Mouse (Mus musculus) MEL (cell line): ENCODE measurements around the gene Pkd1. TPM values are rescaled to one million over a fixed set of nuclear protein-coding genes. Genes with fewer than 3 reads are reported as not detected.

ENCODE experiments used
- DNase-seq: peaks from one replicate; pipeline ENCODE4 v3.0.0; 2011; ENCODE audit warnings: low read depth, low spot score
- H3K27ac ChIP-seq: 2 replicates; pipeline ENCODE4 v1.5.1; 2012; ENCODE audit warnings: low read depth, mild to moderate bottlenecking, control low read depth, low read length, moderate library complexity; ENCODE audit not compliant: control insufficient read depth
- H3K27me3 ChIP-seq, 2 experiments: fragments of 150-350 bp in 1 of 2; sonication (generic) in 1 of 2; 2 replicates each; pipeline ENCODE4 v1.6.1; 2012; ENCODE audit warnings: low read length in 2 of 2, mild to moderate bottlenecking in 2 of 2, improper control_type of control experiment in 1 of 2, moderate library complexity in 1 of 2; ENCODE audit not compliant: insufficient read depth in 2 of 2, control insufficient read depth in 1 of 2
- H3K36me3 ChIP-seq, 2 experiments: 2 replicates each; pipeline ENCODE4 v1.6.1; 2012 to 2014; ENCODE audit warnings: low read length in 2 of 2, improper control_type of control experiment in 1 of 2, inconsistent platforms in 1 of 2, mild to moderate bottlenecking in 1 of 2; ENCODE audit not compliant: insufficient read depth in 2 of 2, control insufficient read depth in 1 of 2
- H3K4me1 ChIP-seq, 2 experiments: fragments of 150-350 bp in 1 of 2; sonication (generic) in 1 of 2; 2 replicates each; pipeline ENCODE4 v1.6.1; 2012; ENCODE audit warnings: low read length in 2 of 2, improper control_type of control experiment in 1 of 2, mild to moderate bottlenecking in 1 of 2; ENCODE audit not compliant: insufficient read depth in 2 of 2, control insufficient read depth in 1 of 2
- H3K4me3 ChIP-seq, 2 experiments: fragments of 150-350 bp in 1 of 2; sonication (generic) in 1 of 2; 2 replicates each; pipeline ENCODE4 v1.5.1; 2012; ENCODE audit warnings: low read depth in 2 of 2, low read length in 2 of 2, mild to moderate bottlenecking in 2 of 2, moderate library complexity in 2 of 2, control low read depth in 1 of 2, improper control_type of control experiment in 1 of 2; ENCODE audit not compliant: control insufficient read depth in 1 of 2, insufficient read depth in 1 of 2
- H3K79me2 ChIP-seq: 2 replicates; pipeline ENCODE4 v1.6.1; 2012; ENCODE audit warnings: mild to moderate bottlenecking, low read length, moderate library complexity; ENCODE audit not compliant: control insufficient read depth, poor library complexity, insufficient read depth
- H3K9ac ChIP-seq: 2 replicates; pipeline ENCODE4 v1.6.1; 2012; ENCODE audit warnings: low read depth, mild to moderate bottlenecking, control low read depth, low read length, moderate library complexity; ENCODE audit not compliant: control insufficient read depth, poor library complexity, severe bottlenecking
- H3K9me3 ChIP-seq: fragments of 150-350 bp; sonication (generic); replicated peaks from 2 replicates; pipeline ENCODE4 v1.6.1; 2012; ENCODE audit warnings: mild to moderate bottlenecking, low read length, improper control_type of control experiment, moderate library complexity; ENCODE audit not compliant: insufficient read depth
- CHD2 ChIP-seq: IDR thresholded peaks from 2 replicates; pipeline ENCODE4 v1.6.1; 2011; ENCODE audit warnings: low read length, improper control_type of control experiment
- CTCF ChIP-seq, 3 experiments: IDR thresholded peaks in 2 of 3; conservative IDR thresholded peaks in 1 of 3; 2 replicates each; pipeline ENCODE4 v1.5.1; 2011 to 2012; ENCODE audit warnings: low read length in 3 of 3, low read depth in 2 of 3, mild to moderate bottlenecking in 2 of 3, improper control_type of control experiment in 1 of 3, inconsistent platforms in 1 of 3, mixed read lengths in 1 of 3, moderate library complexity in 1 of 3; ENCODE audit not compliant: control insufficient read depth in 1 of 3, insufficient read depth in 1 of 3, poor library complexity in 1 of 3, severe bottlenecking in 1 of 3
- GABPA ChIP-seq: IDR thresholded peaks from 2 replicates; pipeline ENCODE4 v1.6.1; 2012; ENCODE audit warnings: low read depth, mild to moderate bottlenecking, inconsistent platforms, low read length, improper control_type of control experiment, moderate library complexity
- KAT2A ChIP-seq: conservative IDR thresholded peaks from 2 replicates; pipeline ENCODE4 v1.6.1; 2012; ENCODE audit warnings: low read depth, low read length, improper control_type of control experiment, inconsistent platforms
- MAFK ChIP-seq: IDR thresholded peaks from 2 replicates; pipeline ENCODE4 v1.6.1; 2011; ENCODE audit warnings: low read depth, mild to moderate bottlenecking, low read length, improper control_type of control experiment, borderline replicate concordance
- MAX ChIP-seq: IDR thresholded peaks from 2 replicates; pipeline ENCODE4 v1.6.1; 2011; ENCODE audit warnings: low read length, improper control_type of control experiment
- MEF2A ChIP-seq: IDR thresholded peaks from 2 replicates; pipeline ENCODE4 v1.6.1; 2014; ENCODE audit warnings: low read depth, mild to moderate bottlenecking, inconsistent platforms, low read length, improper control_type of control experiment; ENCODE audit not compliant: poor library complexity, insufficient replicate concordance, severe bottlenecking; ENCODE audit errors: extremely low read depth
- MXI1 ChIP-seq: IDR thresholded peaks from 2 replicates; pipeline ENCODE4 v1.6.1; 2011; ENCODE audit warnings: mild to moderate bottlenecking, low read depth, low read length, improper control_type of control experiment
- MYB ChIP-seq: IDR thresholded peaks from 2 replicates; pipeline ENCODE4 v1.6.1; 2011; ENCODE audit warnings: mild to moderate bottlenecking, low read depth, low read length, improper control_type of control experiment
- MYC ChIP-seq: IDR thresholded peaks from 2 replicates; pipeline ENCODE4 v1.6.1; 2011; ENCODE audit warnings: low read depth, mild to moderate bottlenecking, low read length, improper control_type of control experiment, moderate library complexity
- NELFE ChIP-seq: IDR thresholded peaks from 2 replicates; pipeline ENCODE4 v1.6.1; 2011; ENCODE audit warnings: low read depth, low read length, improper control_type of control experiment
- POLR2AphosphoS2 ChIP-seq: IDR thresholded peaks from 2 replicates; pipeline ENCODE4 v1.6.1; 2011; ENCODE audit warnings: low read length, improper control_type of control experiment
- POLR2AphosphoS5 ChIP-seq: IDR thresholded peaks from 2 replicates; pipeline ENCODE4 v1.6.1; 2012; ENCODE audit warnings: low read depth, borderline replicate concordance, mild to moderate bottlenecking, inconsistent platforms, low read length, moderate library complexity, mixed read lengths
- RAD21 ChIP-seq: IDR thresholded peaks from 2 replicates; pipeline ENCODE4 v1.6.1; 2011; ENCODE audit warnings: mild to moderate bottlenecking, low read depth, low read length, improper control_type of control experiment
- RCOR1 ChIP-seq: IDR thresholded peaks from 2 replicates; pipeline ENCODE4 v1.6.1; 2012; ENCODE audit warnings: low read depth, mild to moderate bottlenecking, inconsistent platforms, low read length, improper control_type of control experiment
- SIN3A ChIP-seq: IDR thresholded peaks from 2 replicates; pipeline ENCODE4 v1.6.1; 2012; ENCODE audit warnings: low read length, improper control_type of control experiment, inconsistent platforms
- SMC3 ChIP-seq: IDR thresholded peaks from 2 replicates; pipeline ENCODE4 v1.6.1; 2011; ENCODE audit warnings: low read depth, low read length, improper control_type of control experiment
- USF2 ChIP-seq, 2 experiments: IDR thresholded peaks; 2 replicates each; pipeline ENCODE4 v1.6.1; 2011 to 2012; ENCODE audit warnings: improper control_type of control experiment in 2 of 2, low read length in 2 of 2, borderline replicate concordance in 1 of 2, inconsistent platforms in 1 of 2, low read depth in 1 of 2, mild to moderate bottlenecking in 1 of 2; ENCODE audit not compliant: insufficient read depth in 1 of 2
- ZMIZ1 ChIP-seq: IDR thresholded peaks from 2 replicates; pipeline ENCODE4 v1.6.1; 2012; ENCODE audit warnings: low read depth, mild to moderate bottlenecking, inconsistent platforms, low read length, improper control_type of control experiment, moderate library complexity
- ZNF384 ChIP-seq: IDR thresholded peaks from 2 replicates; pipeline ENCODE4 v1.6.1; 2012; ENCODE audit warnings: low read depth, mild to moderate bottlenecking, inconsistent platforms, low read length, improper control_type of control experiment
- polyA plus RNA-seq, 2 experiments: library from polyadenylated mRNA; stranded (reverse) in 1 of 2; unstranded in 1 of 2; fragments of >175 nt in 1 of 2; fragments of >200 nt in 1 of 2; gene quantifications; 2 replicates each; pipeline versions ENCODE4 v1.2.1 to v1.2.4; 2012; ENCODE audit warnings: low replicate concordance in 2 of 2, low read depth in 1 of 2; ENCODE audit not compliant: insufficient read length in 2 of 2, insufficient read depth in 1 of 2, missing spikeins in 1 of 2
- total RNA-seq: library from RNA; depleted of rRNA; stranded (reverse); fragments of 300-350 nt; gene quantifications from 2 replicates; pipeline ENCODE4 v1.2.3, GENCODE M21; 2012

The Pkd1 gene
- total and polyA plus RNA-seq, 3 experiments, result 10.6 to 10.7 TPM; not detected in 1

DNA sequence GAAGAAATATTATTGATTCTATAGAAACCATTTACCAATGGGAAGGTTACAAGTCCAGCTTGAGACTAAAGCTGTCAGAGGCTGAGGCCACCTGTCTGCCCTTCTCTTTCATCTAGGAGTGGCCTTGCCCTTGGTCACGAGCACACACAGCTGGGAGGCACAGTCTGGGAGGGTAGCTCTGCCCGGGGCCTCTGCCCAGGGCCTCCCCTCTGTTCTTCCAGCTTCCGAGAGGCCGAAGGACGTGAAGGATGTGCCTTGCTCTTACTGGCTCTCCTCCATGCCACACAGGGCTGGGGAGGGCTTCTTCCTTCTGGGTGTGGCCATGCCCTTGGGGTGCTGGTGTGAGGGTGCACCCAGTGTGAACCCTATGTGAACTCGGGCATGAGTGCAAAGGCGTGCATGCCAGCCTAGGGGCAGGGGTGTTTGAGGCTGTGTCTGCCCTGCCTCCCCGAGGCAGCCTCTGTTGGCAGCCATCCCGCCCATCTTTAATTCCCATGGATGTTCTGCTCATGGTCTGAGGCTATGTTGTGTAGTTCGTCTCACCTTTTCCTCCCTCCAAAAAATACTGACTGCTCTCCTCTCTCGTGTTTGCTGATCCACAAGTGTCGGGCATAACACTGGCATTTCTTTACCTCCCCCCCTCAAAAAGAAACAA is 41.7 kb upstream of the Pkd1 start:
- H3K4me1 ChIP-seq, result no peaks in the 10 kb centered on the region
- no peak for DNase-seq
- no peaks in the 10 kb centered on the region for H3K9me3 ChIP-seq
- no peaks in the 10 kb centered on the region; a peak in 1 of 4 replicates for H3K36me3 ChIP-seq
- H3K27ac ChIP-seq, result no peak overlapping the region
- no peaks in the 10 kb centered on the region for H3K27me3 ChIP-seq
- no peak overlapping the region for H3K4me3 ChIP-seq
- no peak overlapping the region for H3K9ac ChIP-seq
- TF ChIP-seq MEF2A, result no peak
- no peak for TF ChIP-seq POLR2AphosphoS5
- TF ChIP-seq ZNF384, result no peak
- TF ChIP-seq POLR2AphosphoS2, result no peak
- no peak for TF ChIP-seq USF2 (IDR thresholded peaks at IDR 0.05; ENCODE audit: borderline replicate concordance in 1 of 2, insufficient read depth in 1 of 2, low read depth in 1 of 2, low read length in 2 of 2)
- TF ChIP-seq MXI1, result no peak
- TF ChIP-seq MAFK, result no peak
- no peak for TF ChIP-seq RCOR1
- no peak for TF ChIP-seq NELFE
- TF ChIP-seq MYC, result no peak
- no peak for TF ChIP-seq CHD2
- no peak for TF ChIP-seq MAX
- TF ChIP-seq SIN3A, result no peak
- no peak for TF ChIP-seq MYB
- TF ChIP-seq ZMIZ1, result no peak
- TF ChIP-seq RAD21, result no peak
- no peak for TF ChIP-seq SMC3
- H3K79me2 ChIP-seq, result no peaks in the 10 kb centered on the region

DNA sequence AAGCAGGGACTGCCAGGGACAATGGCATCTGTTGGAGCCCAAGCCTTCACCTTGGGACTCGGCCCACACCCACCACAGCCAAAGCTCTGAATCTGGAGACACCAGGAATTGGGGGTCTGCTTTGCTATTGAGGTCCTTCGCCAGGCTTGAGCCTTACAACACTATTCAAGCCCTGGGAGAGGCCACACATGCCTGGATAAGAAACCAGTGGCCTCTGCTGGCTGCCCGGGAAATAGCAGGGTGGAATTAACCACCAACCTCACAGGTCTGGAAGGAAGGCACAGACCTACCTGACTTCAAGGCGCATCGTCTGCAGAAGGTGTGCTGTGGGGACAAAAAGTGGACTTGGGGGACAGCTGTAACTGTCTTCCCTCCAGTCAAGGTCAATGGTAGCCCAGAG is 36.0 kb upstream of the Pkd1 start:
- H3K27me3 ChIP-seq, result no peaks in the 10 kb centered on the region
- no peak for TF ChIP-seq GABPA
- peak; percentile 34 for TF ChIP-seq RAD21
- no peak for TF ChIP-seq ZMIZ1
- TF ChIP-seq MAFK, result no peak
- TF ChIP-seq SMC3, result peak; percentile 44
- no peak for TF ChIP-seq KAT2A
- TF ChIP-seq CTCF (IDR thresholded peaks at IDR 0.05 in 2 of 3, conservative IDR thresholded peaks at IDR 0.05 in 1 of 3; ENCODE audit: control insufficient read depth in 1 of 3, insufficient read depth in 1 of 3, low read depth in 2 of 3, low read length in 3 of 3, poor library complexity in 1 of 3, severe bottlenecking in 1 of 3), result peak; percentile 51 to 62 (median 55)
- peaks cover 0 to 7% of the 10 kb centered on the region in 2 experiments; a peak in 1 of 4 replicates for H3K36me3 ChIP-seq
- no peak overlapping the region for H3K27ac ChIP-seq
- H3K79me2 ChIP-seq, result no peaks in the 10 kb centered on the region
- no peaks in the 10 kb centered on the region for H3K9me3 ChIP-seq
- no peaks in the 10 kb centered on the region for H3K4me1 ChIP-seq
- no peak overlapping the region for H3K9ac ChIP-seq
- H3K4me3 ChIP-seq, result no peak overlapping the region
- DNase-seq, result peak; percentile 51
